8 mouse cellular contexts compared by ENCODE assay signal in the genomic region with DNA sequence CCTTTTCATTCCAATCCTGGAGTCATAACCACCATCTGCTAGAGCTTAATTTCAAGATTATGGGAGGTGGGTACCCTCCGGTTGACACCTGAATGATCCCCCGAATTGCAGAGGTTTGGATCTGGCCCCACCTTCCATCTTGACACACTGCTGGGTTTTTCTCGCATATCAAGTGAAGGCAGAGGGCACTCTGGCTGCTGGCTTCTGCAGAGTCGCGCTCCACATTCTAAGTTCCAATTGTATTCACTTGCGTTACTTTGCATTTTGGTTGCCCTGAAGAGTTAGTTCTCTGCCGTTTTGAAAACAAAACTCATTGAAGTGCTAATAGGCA.
DNase-seq lines count a peak whose midpoint lies in the region; ATAC-seq and TF ChIP-seq lines count a peak whose summit lies in the region.

No protein-coding gene starts in this region.

- H3K4me1 ChIP-seq in heart, embryonic 11.5 days (ENCODE audit: control insufficient read depth, insufficient read depth, low read length), result no peaks in the 10 kb centered on the region; the same call in 1 of the 2 replicates
- H3K4me1 ChIP-seq in ES-E14 (ENCODE audit: control insufficient read depth in 2 of 2, insufficient read depth in 2 of 2, low read length in 2 of 2, poor library complexity in 1 of 2), result no peaks in the 10 kb centered on the region
- H3K4me1 ChIP-seq in forebrain, postnatal 0 days (ENCODE audit: insufficient read depth), result peaks cover 8% of the 10 kb centered on the region
- H3K4me1 ChIP-seq in liver, embryonic 16.5 days (ENCODE audit: control insufficient read depth, low read depth, low read length), result no peaks in the 10 kb centered on the region; the same call in 1 of the 2 replicates

- DNase-seq in heart, postnatal 25 days (ENCODE audit: low spot score), result no peak
- DNase-seq in ES-E14 (ENCODE audit: low read depth, low spot score), result no peak
- no peak for DNase-seq in forebrain, postnatal 0 days
- DNase-seq in spleen, adult 18-20 months, result no peak
- no peak for DNase-seq in thymus, postnatal 10 days (ENCODE audit: low spot score in 2 of 2)
- no peak for DNase-seq in ovary, postnatal 36 days (ENCODE audit: low spot score)

- intact Hi-C loops in heart, postnatal 25 days (cut with DNase I), result no loop called here

- 12% methylated on average over 7 of the region's 7 CpGs for WGBS in heart, embryonic 11.5 days (ENCODE audit: insufficient replicate concordance)
- 12% methylated on average over 7 of the region's 7 CpGs for WGBS in forebrain, postnatal 0 days
- 17% methylated on average over 7 of the region's 7 CpGs for WGBS in liver, embryonic 16.5 days (ENCODE audit: insufficient replicate concordance)

- no peaks in the 10 kb centered on the region for H3K27me3 ChIP-seq in heart, embryonic 11.5 days (ENCODE audit: control insufficient read depth, insufficient read depth, low read length)
- H3K27me3 ChIP-seq in forebrain, postnatal 0 days (ENCODE audit: insufficient read depth, low read length), result no peaks in the 10 kb centered on the region
- peaks cover 15% of the 10 kb centered on the region for H3K27me3 ChIP-seq in liver, embryonic 16.5 days (ENCODE audit: control insufficient read depth, insufficient read depth, low read depth, low read length)

- H3K27ac ChIP-seq in heart, embryonic 11.5 days (ENCODE audit: low read depth, low read length), result no peak overlapping the region
- H3K27ac ChIP-seq in ES-E14 (ENCODE audit: insufficient read depth, low read depth, low read length, poor library complexity, severe bottlenecking), result no peak overlapping the region
- peak overlapping the region; percentile 88 for H3K27ac ChIP-seq in forebrain, postnatal 0 days (ENCODE audit: low read depth, low read length)
- no peak overlapping the region for H3K27ac ChIP-seq in liver, embryonic 16.5 days (ENCODE audit: low read length)

- H3K9ac ChIP-seq in heart, embryonic 11.5 days (ENCODE audit: low read depth, low read length), result peak overlapping the region; percentile 76
- H3K9ac ChIP-seq in ES-E14 (ENCODE audit: insufficient read depth, low read depth, low read length, poor library complexity, severe bottlenecking), result no peak overlapping the region
- peak overlapping the region; percentile 71 for H3K9ac ChIP-seq in forebrain, postnatal 0 days
- H3K9ac ChIP-seq in liver, embryonic 16.5 days (ENCODE audit: low read depth, low read length), result no peak overlapping the region

- peak overlapping the region; percentile 99 for H3K4me2 ChIP-seq in heart, embryonic 11.5 days
- H3K4me2 ChIP-seq in forebrain, postnatal 0 days (ENCODE audit: low read depth), result peak overlapping the region; percentile 97
- peak overlapping the region; percentile 72 for H3K4me2 ChIP-seq in liver, embryonic 16.5 days (ENCODE audit: low read depth, low read length)

- in situ Hi-C loops in ES-E14 (cut with MboI; ENCODE audit: low sequenced_read_pairs in 2 of 2, unreplicated experiment in 2 of 2), result no loop called here

- no peak for ATAC-seq in heart, embryonic 11.5 days (replicated peaks; ENCODE audit: insufficient number of reproducible peaks, low FRiP score, low TSS enrichment)
- ATAC-seq in forebrain, postnatal 0 days, result peak; percentile 42
- no peak for ATAC-seq in liver, embryonic 16.5 days (ENCODE audit: low read depth)

- H3K36me3 ChIP-seq in heart, embryonic 11.5 days (ENCODE audit: control insufficient read depth, insufficient read depth, low read length), result no peaks in the 10 kb centered on the region
- H3K36me3 ChIP-seq in ES-E14 (ENCODE audit: control insufficient read depth, insufficient read depth, low read length, poor library complexity, severe bottlenecking), result no peaks in the 10 kb centered on the region
- H3K36me3 ChIP-seq in forebrain, postnatal 0 days (ENCODE audit: insufficient read depth), result no peaks in the 10 kb centered on the region
- no peaks in the 10 kb centered on the region for H3K36me3 ChIP-seq in liver, embryonic 16.5 days (ENCODE audit: control insufficient read depth, insufficient read depth)

- TF ChIP-seq CTCF in forebrain, postnatal 0 days (IDR thresholded peaks at IDR 0.05; ENCODE audit: low read depth), result no peak; the same call in 1 of the 2 replicates

- no peaks in the 10 kb centered on the region for H3K9me3 ChIP-seq in heart, embryonic 11.5 days (replicated peaks; ENCODE audit: control insufficient read depth, low read length)
- H3K9me3 ChIP-seq in ES-E14 (ENCODE audit: control insufficient read depth, insufficient read depth, low read depth, low read length), result no peaks in the 10 kb centered on the region
- no peaks in the 10 kb centered on the region for H3K9me3 ChIP-seq in forebrain, postnatal 0 days (ENCODE audit: low read length)
- no peaks in the 10 kb centered on the region for H3K9me3 ChIP-seq in liver, embryonic 16.5 days (replicated peaks; ENCODE audit: control insufficient read depth, low read length)

- H3K4me3 ChIP-seq in heart, embryonic 11.5 days (ENCODE audit: low read depth, low read length), result peak overlapping the region; percentile 64
- peak overlapping the region; percentile 5 to 72; a peak in 3 of 4 replicates for H3K4me3 ChIP-seq in ES-E14 (ENCODE audit: insufficient read depth in 1 of 2, low read depth in 1 of 2, low read length in 2 of 2, poor library complexity in 1 of 2, severe bottlenecking in 1 of 2)
- H3K4me3 ChIP-seq in forebrain, postnatal 0 days (ENCODE audit: low read depth, low read length), result peak overlapping the region; percentile 58
- peak overlapping the region; percentile 51 for H3K4me3 ChIP-seq in liver, embryonic 16.5 days (ENCODE audit: low read depth, low read length)

TF ChIP-seq in ES-E14, 5 proteins besides CTCF, POLR2A, EP300 and RAD21:
- TF ChIP-seq HCFC1 (IDR thresholded peaks at IDR 0.05; ENCODE audit: borderline replicate concordance, insufficient read depth, low read length) (no peak), ZC3H11A (IDR thresholded peaks at IDR 0.05; ENCODE audit: borderline replicate concordance, low read depth, low read length) (no peak), MAFK (IDR thresholded peaks at IDR 0.05; ENCODE audit: insufficient read depth, low read depth, low read length) (no peak), CHD2 (IDR thresholded peaks at IDR 0.05; ENCODE audit: low read depth, low read length) (no peak), ZNF384 (IDR thresholded peaks at IDR 0.05; ENCODE audit: low read depth, low read length) (no peak)
TF ChIP-seq in ES-E14: peak in this region for 0.

Comparison
In these comparisons a context has a peak if more than half of its experiments do, and no peak if none do; other contexts are left out.
1. H3K9ac ChIP-seq: peak in heart, embryonic 11.5 days (single experiment) and forebrain, postnatal 0 days (single experiment); none in ES-E14 (single experiment) and liver, embryonic 16.5 days (single experiment).
2. Peak in every context shown above with its lines, with median percentiles within 50 percentile points of each other: H3K4me2 ChIP-seq and H3K4me3 ChIP-seq.